Mouse (Mus musculus) embryonic facial prominence, embryonic 15.5 days (tissue): ENCODE results near the gene St6gal1. TPM values are rescaled to one million over a fixed set of nuclear protein-coding genes. Genes with fewer than 3 reads are reported as not detected.

Experiments used
- ATAC-seq: fragments of 200-750 bp; cut with Nextera tagmentation; 2 replicates; pipeline ENCODE4 v1.8.0; 2017; ENCODE audit warnings: low read depth, moderate TSS enrichment; ENCODE audit not compliant: insufficient number of reproducible peaks, low FRiP score, low TSS enrichment
- H3K27ac ChIP-seq: fragments of 300-500 bp; sonication (generic); replicated peaks from 2 replicates; pipeline ENCODE4 v1.5.1; 2015; ENCODE audit warnings: mild to moderate bottlenecking, inconsistent platforms
- H3K27me3 ChIP-seq: fragments of 300-500 bp; sonication (generic); 2 replicates; pipeline ENCODE4 v1.6.1; 2015; ENCODE audit warnings: inconsistent platforms
- H3K36me3 ChIP-seq: fragments of 300-500 bp; sonication (generic); 2 replicates; pipeline ENCODE4 v1.6.1; 2015; ENCODE audit warnings: mild to moderate bottlenecking, inconsistent platforms
- H3K4me1 ChIP-seq: fragments of 300-500 bp; sonication (generic); 2 replicates; pipeline ENCODE4 v1.6.1; 2015; ENCODE audit warnings: inconsistent platforms
- H3K4me2 ChIP-seq: fragments of 300-500 bp; sonication (generic); replicated peaks from 2 replicates; pipeline ENCODE4 v1.6.1; 2015; ENCODE audit warnings: mild to moderate bottlenecking, inconsistent platforms
- H3K4me3 ChIP-seq: fragments of 300-500 bp; sonication (generic); replicated peaks from 2 replicates; pipeline ENCODE4 v1.5.1; 2015; ENCODE audit warnings: mild to moderate bottlenecking, inconsistent platforms
- H3K9ac ChIP-seq: fragments of 300-500 bp; sonication (generic); 2 replicates; pipeline ENCODE4 v1.6.1; 2015; ENCODE audit warnings: inconsistent platforms
- H3K9me3 ChIP-seq: fragments of 300-500 bp; sonication (generic); replicated peaks from 2 replicates; pipeline ENCODE4 v1.6.1; 2016; ENCODE audit warnings: inconsistent platforms
- WGBS: fragments of 180-500 bp; shearing (Covaris S2); methylation state at CpG from one replicate; pipeline ENCODE4 v1.1.7; 2015; 5-methylcytosine and 5-hydroxymethylcytosine counted together
- polyA plus RNA-seq: library from polyadenylated mRNA; unstranded; fragments of >200 nt; fragmentation: Nextera tagmentation; extraction: Ambion mirVana; gene quantifications from 2 replicates; pipeline ENCODE4 v1.2.1, GENCODE M21; 2015

St6gal1 gene
- polyA plus RNA-seq, 1 experiment from 2014 or later = 16.5 TPM

DNA sequence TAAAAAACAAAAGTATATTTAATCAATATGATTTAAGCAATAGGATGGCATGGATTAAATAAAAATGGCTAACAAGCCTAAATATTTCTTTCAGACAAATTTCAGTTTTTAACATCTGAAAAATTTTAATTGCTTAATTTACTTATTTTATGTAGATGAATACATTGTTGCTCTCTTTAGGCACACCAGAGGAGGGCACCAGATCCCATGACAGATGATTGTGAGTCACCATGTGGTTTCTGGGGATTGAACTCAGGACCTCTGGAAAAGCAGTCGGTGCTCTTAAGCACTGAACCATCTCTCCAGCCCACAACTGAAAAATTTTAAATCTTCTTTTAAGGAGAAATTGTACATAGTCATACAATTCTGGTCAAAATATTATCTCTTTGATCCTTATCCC lies 34.9 kb upstream of the St6gal1 start:
- ATAC-seq = no peak
- no peak overlapping the region for H3K4me2 ChIP-seq
- no peak overlapping the region for H3K4me3 ChIP-seq
- H3K4me1 ChIP-seq = no peaks in the 10 kb centered on the region
- H3K27me3 ChIP-seq = no peaks in the 10 kb centered on the region
- no peak overlapping the region for H3K27ac ChIP-seq
- WGBS = 67% methylated on average over 1 of the region's 1 CpGs
- H3K36me3 ChIP-seq = no peaks in the 10 kb centered on the region
- no peaks in the 10 kb centered on the region for H3K9me3 ChIP-seq
- H3K9ac ChIP-seq = no peak overlapping the region

DNA sequence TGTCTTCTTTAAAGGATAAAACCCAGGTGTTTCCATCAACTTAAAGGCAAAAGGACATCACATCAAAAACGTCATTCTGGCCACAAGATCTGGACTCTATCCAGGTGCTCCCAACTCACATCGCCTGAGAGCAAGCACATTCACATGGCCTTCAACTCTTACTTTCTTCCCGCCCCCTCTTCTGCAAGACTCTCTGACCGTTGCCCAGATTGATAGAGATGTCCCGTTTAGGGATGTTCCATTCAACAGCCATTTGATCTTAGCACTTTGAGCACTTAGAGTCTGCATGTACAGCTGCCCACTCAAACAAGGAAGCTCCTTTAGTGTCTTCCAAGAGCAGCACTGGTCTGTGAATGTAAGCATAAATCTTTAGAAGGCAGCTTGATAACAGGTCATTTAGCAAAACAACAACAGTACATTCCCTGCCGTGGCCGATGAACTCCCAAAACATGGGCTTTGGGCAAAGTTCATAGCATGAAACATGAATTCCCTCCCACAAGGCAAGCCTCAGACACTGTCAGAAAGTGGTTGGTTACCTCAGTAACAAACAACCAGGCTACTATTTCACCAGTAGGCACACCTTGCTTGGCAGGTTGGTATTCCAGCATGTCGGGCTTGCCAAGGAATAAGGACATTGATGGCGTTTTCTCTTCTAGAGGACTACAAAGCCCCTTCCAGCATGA lies 32.8 kb upstream of the St6gal1 start:
- Histone ChIP-seq H3K27me3 (no peaks in the 10 kb centered on the region), H3K9ac (no peak overlapping the region), H3K4me3 (no peak overlapping the region), H3K4me1 (no peaks in the 10 kb centered on the region), H3K4me2 (no peak overlapping the region), H3K9me3 (no peaks in the 10 kb centered on the region), H3K27ac (no peak overlapping the region), H3K36me3 (no peaks in the 10 kb centered on the region)
- 84% methylated on average over 9 of the region's 9 CpGs for WGBS
- ATAC-seq = no peak

GRCm38 (mm10) chr16:23195618-23196017 lies 28.9 kb upstream of the St6gal1 start:
- H3K9ac ChIP-seq = no peak overlapping the region
- ATAC-seq = no peak
- H3K4me3 ChIP-seq = no peak overlapping the region
- no peaks in the 10 kb centered on the region for H3K27me3 ChIP-seq
- H3K36me3 ChIP-seq = no peaks in the 10 kb centered on the region
- H3K9me3 ChIP-seq = no peaks in the 10 kb centered on the region
- no peak overlapping the region for H3K27ac ChIP-seq
- 81% methylated on average over 7 of the region's 7 CpGs for WGBS
- H3K4me2 ChIP-seq = no peak overlapping the region
- H3K4me1 ChIP-seq = no peaks in the 10 kb centered on the region

DNA sequence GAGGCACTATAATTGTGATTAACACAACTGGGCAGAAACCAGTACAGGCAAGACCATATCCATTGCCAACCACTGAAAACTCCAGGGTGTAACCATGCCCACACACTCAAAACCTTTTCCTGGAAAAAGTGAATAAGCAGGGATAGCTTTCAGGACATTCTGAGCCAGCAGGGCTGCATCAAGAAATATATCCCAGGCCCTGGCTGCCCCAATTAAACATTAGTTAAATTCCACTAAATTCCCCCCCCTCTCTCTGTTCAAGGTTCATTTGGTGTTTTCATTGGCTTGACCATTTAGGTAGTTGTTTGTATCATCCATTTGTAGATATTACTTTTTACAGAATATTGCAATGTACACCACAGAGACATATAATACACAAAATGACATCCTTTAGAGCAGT lies 28.2 kb upstream of the St6gal1 start:
- Histone ChIP-seq H3K9ac (no peak overlapping the region), H3K27me3 (no peaks in the 10 kb centered on the region), H3K27ac (no peak overlapping the region), H3K4me2 (no peak overlapping the region), H3K9me3 (no peaks in the 10 kb centered on the region), H3K36me3 (no peaks in the 10 kb centered on the region), H3K4me3 (no peak overlapping the region), H3K4me1 (no peaks in the 10 kb centered on the region)
- no peak for ATAC-seq

- no peaks in the 10 kb centered on the region for H3K36me3 ChIP-seq
- WGBS = 84% methylated on average over 6 of the region's 6 CpGs
- no peak overlapping the region for H3K9ac ChIP-seq
- no peak overlapping the region for H3K4me2 ChIP-seq
- H3K9me3 ChIP-seq = no peaks in the 10 kb centered on the region
- no peak overlapping the region for H3K27ac ChIP-seq
- no peaks in the 10 kb centered on the region for H3K27me3 ChIP-seq
- H3K4me1 ChIP-seq = no peaks in the 10 kb centered on the region
- no peak overlapping the region for H3K4me3 ChIP-seq
- ATAC-seq = no peak
Observed at GRCm38 (mm10) chr16:23196791-23197190, 27.7 kb upstream of the St6gal1 start.

DNA sequence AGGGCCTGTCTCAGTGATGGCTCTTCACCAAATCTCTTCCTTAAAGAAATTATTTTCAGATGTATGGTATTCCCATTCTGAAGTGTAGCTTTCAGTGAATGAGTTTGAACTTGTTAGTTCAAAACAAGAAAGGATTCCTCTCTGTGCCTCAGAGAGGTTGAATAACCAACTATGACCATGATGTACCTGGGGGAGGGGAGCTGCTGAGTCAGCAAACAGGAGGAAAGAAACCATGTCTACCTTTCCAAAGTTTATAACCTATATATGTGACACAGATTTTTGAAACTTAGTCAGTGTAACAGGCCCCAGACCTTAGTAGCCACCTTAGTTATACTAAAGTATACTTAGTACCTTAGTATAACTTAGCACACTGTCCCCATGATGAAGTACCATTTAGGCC lies 23.0 kb upstream of the St6gal1 start:
- Histone ChIP-seq H3K4me2 (no peak overlapping the region), H3K27me3 (no peaks in the 10 kb centered on the region)

GRCm38 (mm10) chr16:23214314-23214713 lies 10.2 kb upstream of the St6gal1 start:
- WGBS = 77% methylated on average over 7 of the region's 7 CpGs
- Histone ChIP-seq H3K9ac (no peak overlapping the region), H3K4me2 (no peak overlapping the region), H3K4me1 (no peaks in the 10 kb centered on the region), H3K36me3 (no peaks in the 10 kb centered on the region), H3K9me3 (no peaks in the 10 kb centered on the region), H3K4me3 (no peak overlapping the region), H3K27me3 (no peaks in the 10 kb centered on the region), H3K27ac (no peak overlapping the region)
- ATAC-seq = no peak

More for the DNA sequence above, 23.0 kb upstream of the St6gal1 start:
- Histone ChIP-seq H3K27ac (no peak overlapping the region), H3K9me3 (no peaks in the 10 kb centered on the region), H3K4me1 (no peaks in the 10 kb centered on the region), H3K4me3 (no peak overlapping the region), H3K9ac (no peak overlapping the region), H3K36me3 (no peaks in the 10 kb centered on the region)
- ATAC-seq = no peak

- Histone ChIP-seq H3K9ac (no peak overlapping the region), H3K27ac (no peak overlapping the region), H3K4me2 (no peak overlapping the region), H3K9me3 (no peaks in the 10 kb centered on the region), H3K4me1 (no peaks in the 10 kb centered on the region), H3K36me3 (no peaks in the 10 kb centered on the region), H3K4me3 (no peak overlapping the region), H3K27me3 (no peaks in the 10 kb centered on the region)
- ATAC-seq = no peak
- WGBS = 61% methylated on average over 5 of the region's 5 CpGs
Observed at GRCm38 (mm10) chr16:23215241-23215900, 9.2 kb upstream of the St6gal1 start.

GRCm38 (mm10) chr16:23216366-23216765 lies 8.2 kb upstream of the St6gal1 start:
- ATAC-seq = no peak
- H3K4me3 ChIP-seq = no peak overlapping the region
- H3K9me3 ChIP-seq = no peaks in the 10 kb centered on the region
- H3K9ac ChIP-seq = no peak overlapping the region
- no peak overlapping the region for H3K4me2 ChIP-seq
- no peak overlapping the region for H3K27ac ChIP-seq
- no peaks in the 10 kb centered on the region for H3K4me1 ChIP-seq
- 81% methylated on average over 9 of the region's 9 CpGs for WGBS
- H3K36me3 ChIP-seq = no peaks in the 10 kb centered on the region
- no peaks in the 10 kb centered on the region for H3K27me3 ChIP-seq

GRCm38 (mm10) chr16:23218313-23218712 lies 6.2 kb upstream of the St6gal1 start:
- Histone ChIP-seq H3K27ac (no peak overlapping the region), H3K4me2 (no peak overlapping the region), H3K9ac (no peak overlapping the region), H3K4me3 (no peak overlapping the region), H3K27me3 (no peaks in the 10 kb centered on the region), H3K4me1 (no peaks in the 10 kb centered on the region), H3K9me3 (no peaks in the 10 kb centered on the region), H3K36me3 (no peaks in the 10 kb centered on the region)
- WGBS = 32% methylated on average over 7 of the region's 7 CpGs
- no peak for ATAC-seq

- H3K36me3 ChIP-seq = no peaks in the 10 kb centered on the region
- no peaks in the 10 kb centered on the region for H3K27me3 ChIP-seq
- ATAC-seq = no peak
- no peaks in the 10 kb centered on the region for H3K9me3 ChIP-seq
- peaks cover 29% of the 10 kb centered on the region for H3K4me1 ChIP-seq
- peak overlapping the region; percentile 96 for H3K4me2 ChIP-seq
- no peak overlapping the region for H3K4me3 ChIP-seq
- WGBS = 73% methylated on average over 12 of the region's 12 CpGs
- no peak overlapping the region for H3K27ac ChIP-seq
- H3K9ac ChIP-seq = no peak overlapping the region
Observed at GRCm38 (mm10) chr16:23223166-23223870, 1.2 kb upstream of the St6gal1 start.
